Mouse (Mus musculus): ENCODE measurements around the gene Cenpb. TPM values are rescaled to one million over a fixed set of nuclear protein-coding genes. Genes with fewer than 3 reads are reported as not detected.

Gene Cenpb
- polyA plus RNA-seq, 1 experiment: 95.3 TPM

- TF ChIP-seq CTCF (conservative IDR thresholded peaks at IDR 0.05; ENCODE audit: insufficient read depth, insufficient read length, low read depth, low read length): no peak
- no peak for TF ChIP-seq POLR2A (IDR thresholded peaks at IDR 0.05; ENCODE audit: low read depth, low read length)
- 77% methylated on average over 2 of the region's 2 CpGs for WGBS
- peaks cover 8% of the 10 kb centered on the region; the same call in 1 of the 2 replicates for H3K4me1 ChIP-seq (ENCODE audit: control insufficient read depth, insufficient read depth, low read length)
- H3K36me3 ChIP-seq (ENCODE audit: control insufficient read depth, insufficient read depth, low read length): no peaks in the 10 kb centered on the region
- H3K27ac ChIP-seq (ENCODE audit: insufficient read depth, low read depth, low read length): peak overlapping the region; percentile 9; the same call in 1 of the 2 replicates
- H3K4me3 ChIP-seq (ENCODE audit: insufficient read depth, low read depth, low read length): no peak overlapping the region
- no peaks in the 10 kb centered on the region for H3K27me3 ChIP-seq (replicated peaks; ENCODE audit: control insufficient read depth, insufficient read depth, low read length)
- DNase-seq: no peak
These were observed 13.7 kb downstream of the Cenpb start for GRCm38 (mm10) chr2:131166172-131166571.

- Histone ChIP-seq H3K36me3 (ENCODE audit: control insufficient read depth, insufficient read depth, low read length) (no peaks in the 10 kb centered on the region), H3K4me1 (ENCODE audit: control insufficient read depth, insufficient read depth, low read length) (peaks cover 8% of the 10 kb centered on the region; the same call in 1 of the 2 replicates), H3K27ac (ENCODE audit: insufficient read depth, low read depth, low read length) (peak overlapping the region; percentile 94), H3K27me3 (replicated peaks; ENCODE audit: control insufficient read depth, insufficient read depth, low read length) (no peaks in the 10 kb centered on the region), H3K4me3 (ENCODE audit: insufficient read depth, low read depth, low read length) (peak overlapping the region; percentile 45)
- TF ChIP-seq CTCF (conservative IDR thresholded peaks at IDR 0.05; ENCODE audit: insufficient read depth, insufficient read length, low read depth, low read length) (no peak), POLR2A (IDR thresholded peaks at IDR 0.05; ENCODE audit: low read depth, low read length) (no peak)
- WGBS: 51% methylated on average over 7 of the region's 7 CpGs
- DNase-seq: peak; percentile 92
These were observed 15.9 kb downstream of the Cenpb start for GRCm38 (mm10) chr2:131163924-131164323.

GRCm38 (mm10) chr2:131160671-131161111, 19.2 kb downstream of the Cenpb start:
- TF ChIP-seq CTCF (conservative IDR thresholded peaks at IDR 0.05; ENCODE audit: insufficient read depth, insufficient read length, low read depth, low read length) (peak; percentile 25; the same call in 1 of the 2 replicates), POLR2A (IDR thresholded peaks at IDR 0.05; ENCODE audit: low read depth, low read length) (no peak)
- H3K27ac ChIP-seq (ENCODE audit: insufficient read depth, low read depth, low read length): peak overlapping the region; percentile 59
- H3K4me1 ChIP-seq (ENCODE audit: control insufficient read depth, insufficient read depth, low read length): peaks cover 3% of the 10 kb centered on the region; the same call in 1 of the 2 replicates
- H3K36me3 ChIP-seq (ENCODE audit: control insufficient read depth, insufficient read depth, low read length): no peaks in the 10 kb centered on the region
- no peaks in the 10 kb centered on the region for H3K27me3 ChIP-seq (replicated peaks; ENCODE audit: control insufficient read depth, insufficient read depth, low read length)
- peak; percentile 67 for DNase-seq
- 3% methylated on average over 17 of the region's 17 CpGs for WGBS
- H3K4me3 ChIP-seq (ENCODE audit: insufficient read depth, low read depth, low read length): peak overlapping the region; percentile 55

GRCm38 (mm10) chr2:131159938-131160581, 19.8 kb downstream of the Cenpb start, which contains the start of gene 1700037H04Rik:
Gene 1700037H04Rik (minus strand): TSS chr2:131160081.
- DNase-seq: peak; percentile 99
- peak within 1 kb of the TSS; percentile 66 for H3K4me3 ChIP-seq (ENCODE audit: insufficient read depth, low read depth, low read length)
- under 1% methylated on average over 54 of the region's 54 CpGs for WGBS
- peak within 1 kb of the TSS; percentile 59 for H3K27ac ChIP-seq (ENCODE audit: insufficient read depth, low read depth, low read length)
- H3K27me3 ChIP-seq (replicated peaks; ENCODE audit: control insufficient read depth, insufficient read depth, low read length): no peaks in the 10 kb centered on the region
- H3K4me1 ChIP-seq (ENCODE audit: control insufficient read depth, insufficient read depth, low read length): peaks cover 3% of the 10 kb centered on the region; the same call in 1 of the 2 replicates
- TF ChIP-seq POLR2A (IDR thresholded peaks at IDR 0.05; ENCODE audit: low read depth, low read length): peak; percentile 87
- TF ChIP-seq CTCF (conservative IDR thresholded peaks at IDR 0.05; ENCODE audit: insufficient read depth, insufficient read length, low read depth, low read length): no peak
- H3K36me3 ChIP-seq (ENCODE audit: control insufficient read depth, insufficient read depth, low read length): no peaks in the 10 kb centered on the region

GRCm38 (mm10) chr2:131159491-131159910, 20.4 kb downstream of the Cenpb start:
- WGBS: under 1% methylated on average over 18 of the region's 18 CpGs
- no peaks in the 10 kb centered on the region for H3K36me3 ChIP-seq (ENCODE audit: control insufficient read depth, insufficient read depth, low read length)
- H3K27me3 ChIP-seq (replicated peaks; ENCODE audit: control insufficient read depth, insufficient read depth, low read length): no peaks in the 10 kb centered on the region
- H3K4me1 ChIP-seq (ENCODE audit: control insufficient read depth, insufficient read depth, low read length): peaks cover 2% of the 10 kb centered on the region; the same call in 1 of the 2 replicates
- no peak overlapping the region for H3K27ac ChIP-seq (ENCODE audit: insufficient read depth, low read depth, low read length)
- TF ChIP-seq POLR2A (IDR thresholded peaks at IDR 0.05; ENCODE audit: low read depth, low read length): no peak
- TF ChIP-seq CTCF (conservative IDR thresholded peaks at IDR 0.05; ENCODE audit: insufficient read depth, insufficient read length, low read depth, low read length): no peak
- DNase-seq: peak; percentile 28
- H3K4me3 ChIP-seq (ENCODE audit: insufficient read depth, low read depth, low read length): peak overlapping the region; percentile 66

- Histone ChIP-seq H3K27ac (ENCODE audit: insufficient read depth, low read depth, low read length) (no peak overlapping the region), H3K36me3 (ENCODE audit: control insufficient read depth, insufficient read depth, low read length) (no peaks in the 10 kb centered on the region), H3K4me1 (ENCODE audit: control insufficient read depth, insufficient read depth, low read length) (no peaks in the 10 kb centered on the region), H3K4me3 (ENCODE audit: insufficient read depth, low read depth, low read length) (no peak overlapping the region), H3K27me3 (replicated peaks; ENCODE audit: control insufficient read depth, insufficient read depth, low read length) (no peaks in the 10 kb centered on the region)
- no peak for TF ChIP-seq CTCF (conservative IDR thresholded peaks at IDR 0.05; ENCODE audit: insufficient read depth, insufficient read length, low read depth, low read length)
- TF ChIP-seq POLR2A (IDR thresholded peaks at IDR 0.05; ENCODE audit: low read depth, low read length): no peak
- 91% methylated on average over 7 of the region's 7 CpGs for WGBS
- no peak for DNase-seq
These were observed 22.9 kb downstream of the Cenpb start for GRCm38 (mm10) chr2:131156987-131157386.

GRCm38 (mm10) chr2:131154036-131154435, 25.8 kb downstream of the Cenpb start:
- DNase-seq: no peak
- Histone ChIP-seq H3K36me3 (ENCODE audit: control insufficient read depth, insufficient read depth, low read length) (no peaks in the 10 kb centered on the region), H3K4me1 (ENCODE audit: control insufficient read depth, insufficient read depth, low read length) (no peaks in the 10 kb centered on the region; the same call in 1 of the 2 replicates), H3K27ac (ENCODE audit: insufficient read depth, low read depth, low read length) (no peak overlapping the region), H3K4me3 (ENCODE audit: insufficient read depth, low read depth, low read length) (no peak overlapping the region), H3K27me3 (replicated peaks; ENCODE audit: control insufficient read depth, insufficient read depth, low read length) (no peaks in the 10 kb centered on the region)
- TF ChIP-seq CTCF (conservative IDR thresholded peaks at IDR 0.05; ENCODE audit: insufficient read depth, insufficient read length, low read depth, low read length): no peak
- no peak for TF ChIP-seq POLR2A (IDR thresholded peaks at IDR 0.05; ENCODE audit: low read depth, low read length)
- 90% methylated on average over 4 of the region's 4 CpGs for WGBS
